Mouse (Mus musculus) cerebellum, adult 11-12 months (tissue): ENCODE results near the gene Scgb2a2.
A peak's percentile ranks its signal among the peaks of the same experiment; 100 is the strongest.
"Not testable (repeated sequence)": the region's sequence is repeated elsewhere in the genome, so short reads cannot be mapped to it uniquely, and the experiment has no call there.

Experiments used
- DNase-seq: peaks from one replicate; pipeline ENCODE4 v3.0.0; 2022

The Scgb2a2 gene

DNA sequence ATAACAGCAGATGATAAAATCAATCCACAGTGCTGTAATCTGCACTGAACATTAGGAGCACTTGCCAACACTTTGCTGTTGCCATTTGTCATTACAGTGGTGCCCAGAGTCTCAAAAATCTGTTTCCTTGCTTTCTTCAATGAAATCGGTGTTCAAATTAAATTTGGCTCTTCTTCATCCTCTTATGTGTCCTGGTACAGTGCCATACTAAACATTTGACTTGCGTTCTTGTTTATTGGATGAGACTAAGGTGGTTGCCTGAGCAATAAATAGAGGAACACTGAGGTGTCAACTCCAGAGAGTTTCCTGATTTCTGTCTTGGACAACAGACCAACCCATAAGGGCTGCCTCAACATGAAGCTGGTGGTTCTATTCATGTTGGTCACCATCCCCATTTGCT lies at the start of gene Scgb2a2:
Gene Scgb2a2, plus strand, starts transcription at position 301 of the 400 bp plus-strand sequence.
- DNase-seq: no peak

DNA sequence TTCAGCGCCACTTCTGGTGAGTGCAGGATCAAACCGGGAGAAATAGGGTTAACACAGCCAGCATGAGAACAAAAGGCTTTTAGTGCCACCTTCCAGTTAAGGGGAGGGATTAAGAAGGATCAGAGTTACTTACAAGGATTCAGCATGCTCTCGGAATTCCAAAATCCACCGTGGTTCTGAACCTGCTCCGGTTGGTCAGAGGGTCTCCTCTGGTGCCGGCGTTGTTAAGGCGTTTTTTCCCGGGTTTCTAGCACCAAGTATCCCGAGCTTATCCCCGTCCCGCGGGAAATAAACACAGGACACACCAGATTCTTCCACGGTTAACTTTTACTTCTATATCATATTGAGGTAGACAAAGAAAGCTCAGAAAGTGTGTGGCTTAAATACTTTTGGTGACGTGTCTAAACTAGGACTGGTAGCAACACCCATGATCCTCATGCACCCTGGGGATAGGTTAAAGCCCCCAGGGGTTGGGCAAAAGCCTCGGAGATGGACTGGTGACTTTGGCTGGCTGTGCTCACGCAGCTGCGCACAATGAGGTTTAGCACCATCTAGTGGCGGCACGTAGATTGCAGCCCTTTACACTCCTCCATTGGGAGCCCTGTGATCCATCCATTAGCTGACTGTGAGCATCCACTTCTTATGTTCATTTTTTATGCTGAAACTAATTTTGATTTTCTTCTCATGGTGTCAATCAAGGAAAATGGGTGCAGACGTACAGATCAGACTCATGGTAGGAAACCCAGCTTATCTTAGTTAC lies 10.6 kb upstream of the Scgb2a2 start:
- DNase-seq: peak; percentile 7

GRCm38 (mm10) chr19:9837341-9837715 lies 10.0 kb upstream of the Scgb2a2 start:
- DNase-seq: no peak

GRCm38 (mm10) chr19:9849368-9850075 lies 2.2 kb downstream of the Scgb2a2 start:
- not testable (repeated sequence) for DNase-seq

DNA sequence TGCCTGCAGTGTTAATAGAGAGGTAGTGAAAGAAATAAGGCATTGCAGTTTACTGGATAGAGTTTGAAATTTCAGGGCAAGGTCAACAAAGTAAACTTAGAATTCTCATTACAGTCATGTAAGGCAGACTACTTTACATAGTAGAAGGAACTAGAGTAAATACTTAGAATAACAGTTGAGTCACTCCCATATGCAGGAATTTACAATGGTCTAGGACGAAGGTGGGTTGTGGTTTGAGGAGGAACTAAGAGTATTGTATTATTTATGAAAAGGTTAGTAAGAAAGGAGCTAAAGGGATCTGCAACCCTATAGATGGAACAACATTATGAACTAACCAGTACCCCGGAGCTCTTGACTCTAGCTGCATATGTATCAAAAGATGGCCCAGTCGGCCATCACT lies 13.5 kb downstream of the Scgb2a2 start:
- DNase-seq: not testable (repeated sequence)

- DNase-seq: no peak
These were observed 17.5 kb downstream of the Scgb2a2 start for GRCm38 (mm10) chr19:9864856-9865255.

- no peak for DNase-seq
These were observed 18.1 kb downstream of the Scgb2a2 start for GRCm38 (mm10) chr19:9865466-9865865.

GRCm38 (mm10) chr19:9878186-9878835 lies 30.9 kb downstream of the Scgb2a2 start:
- no peak for DNase-seq

DNA sequence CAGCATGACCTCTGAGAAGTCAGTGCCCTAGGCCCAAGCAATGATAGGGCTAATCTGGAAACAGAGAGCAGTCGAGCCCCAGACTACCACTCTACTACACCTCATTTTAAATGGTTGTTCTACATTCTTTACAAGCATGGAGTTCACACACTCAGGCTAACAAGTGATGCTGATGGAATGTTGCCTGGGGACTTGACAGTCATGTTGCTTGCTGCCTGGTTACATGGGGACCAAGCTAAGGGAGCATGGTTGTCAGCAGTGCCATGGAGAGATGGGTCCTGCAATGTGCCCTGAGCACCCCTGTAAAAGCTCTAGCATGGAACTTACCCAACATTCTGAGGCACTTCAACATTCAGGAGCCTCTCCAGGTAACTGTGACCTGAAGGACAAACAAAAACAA lies 39.0 kb downstream of the Scgb2a2 start:
- no peak for DNase-seq

DNA sequence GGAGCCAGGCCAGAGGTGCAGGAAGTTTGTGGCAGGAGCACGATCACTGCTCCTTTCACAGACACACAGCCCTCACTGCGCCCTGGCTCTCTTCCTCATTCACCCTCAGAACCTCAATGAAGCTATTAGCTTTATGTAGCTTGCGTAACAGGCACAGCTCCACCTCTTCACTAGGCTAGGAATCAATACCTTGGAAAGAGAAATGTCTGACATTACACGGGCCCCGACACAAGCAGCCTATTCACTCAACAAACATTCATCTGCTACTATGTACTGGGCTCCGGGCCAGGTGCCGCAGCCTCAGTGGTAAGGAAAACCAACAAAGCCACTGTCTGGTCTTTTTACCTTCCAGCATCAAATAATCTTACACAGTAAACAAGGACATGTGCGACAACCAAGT lies 39.4 kb downstream of the Scgb2a2 start:
- DNase-seq: no peak

DNA sequence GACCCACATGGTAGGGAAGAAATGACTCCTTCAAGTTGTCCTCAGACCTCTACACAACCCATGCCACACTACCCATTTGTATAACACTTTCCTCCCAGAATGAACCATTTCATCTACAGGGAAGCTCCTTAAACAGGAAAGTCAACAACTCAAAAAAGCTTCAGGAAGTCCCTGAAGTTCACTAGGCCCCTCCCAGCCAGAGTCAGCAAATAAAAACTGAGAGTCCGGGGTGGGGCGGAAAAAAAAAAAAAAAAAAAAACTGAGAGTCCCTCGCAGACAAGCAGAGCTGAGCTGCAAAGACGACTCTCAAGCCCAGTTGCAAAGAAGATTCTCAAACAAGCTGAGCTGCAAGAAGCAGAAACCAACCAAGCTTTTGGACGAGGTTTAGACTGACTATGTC lies 48.7 kb downstream of the Scgb2a2 start:
- DNase-seq: no peak

DNA sequence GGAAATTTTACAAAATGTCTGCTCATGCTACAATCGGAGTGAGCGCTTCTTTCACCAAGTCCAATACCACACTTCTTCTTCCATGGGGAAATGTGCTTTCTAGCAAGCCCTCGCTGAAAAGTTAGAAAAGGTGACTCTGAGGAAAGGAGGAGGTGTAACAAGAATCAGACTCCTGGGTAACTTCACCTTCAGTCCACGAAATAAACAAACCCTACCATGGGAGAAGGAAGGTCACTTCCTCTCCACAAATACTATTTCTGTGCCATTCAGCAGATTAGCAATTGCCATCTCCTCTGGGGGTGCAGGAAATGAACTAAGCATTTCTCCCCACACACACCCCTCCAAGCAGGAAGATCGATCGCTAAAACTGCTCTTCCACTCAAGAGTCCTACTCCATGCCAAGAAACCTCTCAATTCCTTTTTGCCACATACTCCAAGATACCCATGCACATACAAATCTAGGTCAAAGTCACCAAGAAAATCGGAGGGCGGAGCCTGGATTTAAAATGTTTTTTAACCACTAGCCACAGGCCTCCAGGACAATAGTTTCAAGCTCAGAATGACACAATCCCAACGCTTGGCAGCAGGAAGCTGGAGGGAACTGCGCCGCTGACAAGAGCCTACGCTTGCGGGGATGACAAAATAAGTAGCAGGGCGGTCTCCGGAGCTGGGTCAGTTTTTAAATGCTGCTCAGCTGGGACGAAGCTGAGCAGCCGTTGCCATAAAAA lies 51.1 kb downstream of the Scgb2a2 start:
- DNase-seq: peak; percentile 21

- DNase-seq: peak; percentile 92
These were observed 51.9 kb downstream of the Scgb2a2 start, which contains the start of gene Incenp for GRCm38 (mm10) chr19:9899072-9899779. Incenp (minus strand) TSS chr19:9899551.

DNA sequence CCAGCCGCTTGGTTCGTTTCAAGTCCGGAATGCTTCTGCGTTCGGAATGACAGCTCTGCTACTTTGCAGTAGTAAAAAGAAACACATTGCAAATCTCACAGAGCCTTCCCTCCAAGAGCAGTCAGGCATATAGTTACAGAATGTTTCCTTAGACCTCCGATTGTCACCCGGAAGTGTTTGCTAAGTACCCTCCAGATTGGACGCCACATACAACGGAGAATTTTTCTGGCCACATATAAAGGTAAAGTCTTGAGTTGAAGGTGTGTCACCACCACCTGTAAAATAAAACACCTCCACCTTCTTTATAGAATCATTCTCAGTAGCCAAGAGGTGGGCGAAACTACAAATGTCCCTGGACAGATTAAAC lies 52.4 kb downstream of the Scgb2a2 start:
- no peak for DNase-seq

- DNase-seq: not testable (repeated sequence)
These were observed 53.3 kb downstream of the Scgb2a2 start for GRCm38 (mm10) chr19:9900696-9901095.
